Mouse (Mus musculus): ENCODE results near the gene Xrcc1. TPM values are rescaled to one million over a fixed set of nuclear protein-coding genes. Genes with fewer than 3 reads are reported as not detected.
A peak's percentile ranks its signal among the peaks of the same experiment; 100 is the strongest.

The Xrcc1 gene
- polyA plus RNA-seq, 1 experiment: 71.6 TPM

GRCm38 (mm10) chr7:24530062-24530931 is 15.8 kb upstream of the Xrcc1 start, which contains the start of gene Irgq:
TSS of gene Irgq (plus strand) at chr7:24530689.
- peak; percentile 100 for DNase-seq (ENCODE audit: low read depth)
- TF ChIP-seq POLR2A (IDR thresholded peaks at IDR 0.05; ENCODE audit: borderline replicate concordance, extremely low read depth, insufficient read depth, insufficient read length, poor library complexity, severe bottlenecking) (no peak), CTCF (IDR thresholded peaks at IDR 0.05; ENCODE audit: borderline replicate concordance, extremely low read depth, insufficient read depth, insufficient read length) (no peak)

- TF ChIP-seq POLR2A (IDR thresholded peaks at IDR 0.05; ENCODE audit: borderline replicate concordance, extremely low read depth, insufficient read depth, insufficient read length, poor library complexity, severe bottlenecking) (peak; percentile 28; the same call in 1 of the 2 replicates), CTCF (IDR thresholded peaks at IDR 0.05; ENCODE audit: borderline replicate concordance, extremely low read depth, insufficient read depth, insufficient read length) (peak; percentile 82)
Measured at GRCm38 (mm10) chr7:24531211-24531971, 14.7 kb upstream of the Xrcc1 start.

DNA sequence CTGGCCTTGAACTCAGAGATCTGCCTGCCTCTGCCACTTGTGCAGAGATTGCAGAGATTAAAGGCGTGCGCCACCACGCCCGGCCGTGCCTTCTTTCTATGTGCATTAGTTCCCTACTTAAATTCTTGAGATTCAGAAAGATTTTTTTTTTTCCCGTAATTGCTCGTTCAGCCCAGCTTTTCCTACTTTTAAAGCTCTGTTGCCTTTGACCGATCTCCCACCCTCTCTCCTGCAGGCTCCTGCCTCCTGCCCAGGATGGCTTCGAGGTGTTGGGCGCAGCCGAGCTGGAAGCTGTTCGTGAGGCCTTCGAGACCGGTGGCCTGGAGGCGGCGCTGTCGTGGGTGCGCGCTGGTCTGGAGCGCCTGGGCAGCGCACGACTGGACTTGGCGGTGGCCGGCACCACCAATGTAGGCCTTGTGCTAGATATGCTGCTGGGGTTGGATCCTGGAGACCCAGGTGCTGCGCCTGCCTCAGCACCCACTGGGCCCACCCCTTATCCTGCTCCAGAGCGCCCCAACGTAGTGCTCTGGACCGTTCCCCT is 13.0 kb upstream of the Xrcc1 start:
- no peak for DNase-seq (ENCODE audit: low read depth)
- TF ChIP-seq CTCF (IDR thresholded peaks at IDR 0.05; ENCODE audit: borderline replicate concordance, extremely low read depth, insufficient read depth, insufficient read length) (no peak), POLR2A (IDR thresholded peaks at IDR 0.05; ENCODE audit: borderline replicate concordance, extremely low read depth, insufficient read depth, insufficient read length, poor library complexity, severe bottlenecking) (no peak)

More at GRCm38 (mm10) chr7:24531211-24531971, 14.7 kb upstream of the Xrcc1 start:
- DNase-seq (ENCODE audit: low read depth): peak; percentile 90

GRCm38 (mm10) chr7:24533806-24534205 is 12.3 kb upstream of the Xrcc1 start:
- TF ChIP-seq POLR2A (IDR thresholded peaks at IDR 0.05; ENCODE audit: borderline replicate concordance, extremely low read depth, insufficient read depth, insufficient read length, poor library complexity, severe bottlenecking) (no peak), CTCF (IDR thresholded peaks at IDR 0.05; ENCODE audit: borderline replicate concordance, extremely low read depth, insufficient read depth, insufficient read length) (no peak)
- no peak for DNase-seq (ENCODE audit: low read depth)

GRCm38 (mm10) chr7:24534301-24534700 is 11.8 kb upstream of the Xrcc1 start:
- no peak for DNase-seq (ENCODE audit: low read depth)
- TF ChIP-seq CTCF (IDR thresholded peaks at IDR 0.05; ENCODE audit: borderline replicate concordance, extremely low read depth, insufficient read depth, insufficient read length) (no peak), POLR2A (IDR thresholded peaks at IDR 0.05; ENCODE audit: borderline replicate concordance, extremely low read depth, insufficient read depth, insufficient read length, poor library complexity, severe bottlenecking) (no peak)

GRCm38 (mm10) chr7:24537081-24537480 is 9.0 kb upstream of the Xrcc1 start:
- DNase-seq (ENCODE audit: low read depth): no peak
- no peak for TF ChIP-seq CTCF (IDR thresholded peaks at IDR 0.05; ENCODE audit: borderline replicate concordance, extremely low read depth, insufficient read depth, insufficient read length)
- no peak for TF ChIP-seq POLR2A (IDR thresholded peaks at IDR 0.05; ENCODE audit: borderline replicate concordance, extremely low read depth, insufficient read depth, insufficient read length, poor library complexity, severe bottlenecking)

GRCm38 (mm10) chr7:24537591-24537990 is 8.5 kb upstream of the Xrcc1 start:
- TF ChIP-seq POLR2A (IDR thresholded peaks at IDR 0.05; ENCODE audit: borderline replicate concordance, extremely low read depth, insufficient read depth, insufficient read length, poor library complexity, severe bottlenecking) (no peak), CTCF (IDR thresholded peaks at IDR 0.05; ENCODE audit: borderline replicate concordance, extremely low read depth, insufficient read depth, insufficient read length) (no peak)
- DNase-seq (ENCODE audit: low read depth): no peak

DNA sequence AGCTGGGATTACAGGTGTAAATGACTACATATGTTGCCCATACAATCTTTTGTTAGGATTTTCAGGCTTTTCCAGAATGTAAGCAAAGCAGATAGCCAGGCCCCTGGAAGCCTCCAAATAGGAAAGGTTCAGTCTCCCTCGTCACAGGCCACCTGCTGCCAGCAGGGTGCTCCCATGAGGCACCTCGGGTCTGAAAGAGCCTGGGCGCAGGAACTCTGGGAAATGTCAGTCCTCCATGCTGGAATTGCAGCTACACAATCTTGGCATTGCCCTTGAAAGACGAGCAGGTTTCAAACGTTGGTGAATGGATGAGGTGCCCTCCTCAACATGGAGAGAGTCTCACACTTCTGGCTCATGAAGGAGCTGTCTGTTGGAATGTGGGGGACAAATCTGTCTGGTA is 7.9 kb upstream of the Xrcc1 start:
- TF ChIP-seq CTCF (IDR thresholded peaks at IDR 0.05; ENCODE audit: borderline replicate concordance, extremely low read depth, insufficient read depth, insufficient read length) (no peak), POLR2A (IDR thresholded peaks at IDR 0.05; ENCODE audit: borderline replicate concordance, extremely low read depth, insufficient read depth, insufficient read length, poor library complexity, severe bottlenecking) (no peak)
- no peak for DNase-seq (ENCODE audit: low read depth)

- TF ChIP-seq CTCF (IDR thresholded peaks at IDR 0.05; ENCODE audit: borderline replicate concordance, extremely low read depth, insufficient read depth, insufficient read length) (no peak), POLR2A (IDR thresholded peaks at IDR 0.05; ENCODE audit: borderline replicate concordance, extremely low read depth, insufficient read depth, insufficient read length, poor library complexity, severe bottlenecking) (no peak)
- no peak for DNase-seq (ENCODE audit: low read depth)
Measured at GRCm38 (mm10) chr7:24538701-24539100, 7.4 kb upstream of the Xrcc1 start.

- DNase-seq (ENCODE audit: low read depth): no peak
- no peak for TF ChIP-seq POLR2A (IDR thresholded peaks at IDR 0.05; ENCODE audit: borderline replicate concordance, extremely low read depth, insufficient read depth, insufficient read length, poor library complexity, severe bottlenecking)
- no peak for TF ChIP-seq CTCF (IDR thresholded peaks at IDR 0.05; ENCODE audit: borderline replicate concordance, extremely low read depth, insufficient read depth, insufficient read length)
Measured at GRCm38 (mm10) chr7:24539686-24540085, 6.4 kb upstream of the Xrcc1 start.

- DNase-seq (ENCODE audit: low read depth): no peak
- TF ChIP-seq POLR2A (IDR thresholded peaks at IDR 0.05; ENCODE audit: borderline replicate concordance, extremely low read depth, insufficient read depth, insufficient read length, poor library complexity, severe bottlenecking) (no peak), CTCF (IDR thresholded peaks at IDR 0.05; ENCODE audit: borderline replicate concordance, extremely low read depth, insufficient read depth, insufficient read length) (peak; percentile 23; the same call in 1 of the 2 replicates)
Measured at GRCm38 (mm10) chr7:24544506-24544905, 1.6 kb upstream of the Xrcc1 start.

Data from brain, embryonic 14.5 days (tissue).